20 mouse cellular contexts compared by ENCODE assay signal in genomic region chr2:44401704-44402422, GRCm38 (mm10).
A peak's percentile ranks its signal among the peaks of the same experiment; 100 is the strongest.
DNase-seq lines count a peak whose midpoint lies in the region; ATAC-seq and TF ChIP-seq lines count a peak whose summit lies in the region.
"Had no signal": no experiment of that assay in that cellular context is flagged by ENCODE, and none has a peak within 500 bp of the region (broad histone marks: within the 10 kb centered on the region; RNA-seq: fewer than 3 reads in every experiment).

No protein-coding gene starts in this region.

- WGBS in kidney, embryonic 15.5 days: 46% methylated on average over 3 of the region's 3 CpGs
- WGBS in kidney, embryonic 14.5 days: 37% methylated on average over 3 of the region's 3 CpGs
- 30% methylated on average over 3 of the region's 3 CpGs for WGBS in lung, embryonic 14.5 days
- 42% methylated on average over 3 of the region's 3 CpGs for WGBS in lung, adult 2 months
- WGBS in lung, postnatal 0 days: 46% methylated on average over 3 of the region's 3 CpGs
- WGBS in embryonic facial prominence, embryonic 10.5 days: 45% methylated on average over 3 of the region's 3 CpGs

- no peak for TF ChIP-seq CTCF in lung, embryonic 14.5 days (IDR thresholded peaks at IDR 0.05; ENCODE audit: low read depth)
- no peak for TF ChIP-seq CTCF in lung, adult 2 months (IDR thresholded peaks at IDR 0.05; ENCODE audit: insufficient read depth, low read length)
- TF ChIP-seq CTCF in lung, postnatal 0 days (IDR thresholded peaks at IDR 0.05): no peak

- no peaks in the 10 kb centered on the region for H3K4me1 ChIP-seq in kidney, embryonic 15.5 days
- no peaks in the 10 kb centered on the region for H3K4me1 ChIP-seq in kidney, embryonic 14.5 days (ENCODE audit: control insufficient read depth, insufficient read depth, low read length)
- 0 out of 2 replicates have a peak, but pooled peaks cover 3% of the 10 kb centered on the region for H3K4me1 ChIP-seq in lung, embryonic 14.5 days (ENCODE audit: insufficient read depth)
- no peaks in the 10 kb centered on the region for H3K4me1 ChIP-seq in lung, adult 2 months (ENCODE audit: control insufficient read depth, insufficient read depth, low read length)
- H3K4me1 ChIP-seq in lung, postnatal 0 days (ENCODE audit: insufficient read depth, low read depth, low read length): no peaks in the 10 kb centered on the region
- peaks cover 11% of the 10 kb centered on the region; the same call in 1 of the 2 replicates for H3K4me1 ChIP-seq in embryonic facial prominence, embryonic 10.5 days

- DNase-seq in lung, embryonic 14.5 days: peak; percentile 86
- no peak for DNase-seq in lung, adult 2 months
- peak; percentile 38 for DNase-seq in lung, postnatal 0 days (ENCODE audit: low spot score)
- no peak for DNase-seq in right cerebral cortex, postnatal 36 days (ENCODE audit: low spot score in 2 of 2)
- no peak for DNase-seq in embryonic facial prominence, embryonic 10.5 days (ENCODE audit: low spot score)
- DNase-seq: adrenal gland, postnatal 14 days; cerebellum, adult 11-12 months; cerebellum, adult 9-10 months; cerebellum, postnatal 25 days; gastrocnemius, postnatal 14 days; heart, postnatal 10 days; heart, postnatal 4 days had no signal

- no peak overlapping the region for H3K9ac ChIP-seq in kidney, embryonic 15.5 days
- no peak overlapping the region for H3K9ac ChIP-seq in kidney, embryonic 14.5 days (ENCODE audit: low read depth, low read length)
- H3K9ac ChIP-seq in lung, embryonic 14.5 days: no peak overlapping the region
- H3K9ac ChIP-seq in lung, postnatal 0 days (replicated peaks; ENCODE audit: low read depth): no peak overlapping the region
- H3K9ac ChIP-seq: embryonic facial prominence, embryonic 13.5 days; forebrain, embryonic 12.5 days; hindbrain, embryonic 12.5 days had no signal

- H3K4me3 ChIP-seq in kidney, embryonic 15.5 days (replicated peaks): no peak overlapping the region
- H3K4me3 ChIP-seq in kidney, embryonic 14.5 days (ENCODE audit: low read length): no peak overlapping the region
- H3K4me3 ChIP-seq in lung, embryonic 14.5 days (ENCODE audit: low read depth, low read length): no peak overlapping the region
- H3K4me3 ChIP-seq in lung, adult 2 months (replicated peaks; ENCODE audit: extremely low read depth, low read depth, low read length): no peak overlapping the region
- H3K4me3 ChIP-seq in lung, postnatal 0 days (ENCODE audit: low read depth, low read length): no peak overlapping the region
- H3K4me3 ChIP-seq in embryonic facial prominence, embryonic 10.5 days: no peak overlapping the region
- H3K4me3 ChIP-seq: embryonic facial prominence, embryonic 13.5 days; forebrain, embryonic 12.5 days; hindbrain, embryonic 12.5 days had no signal

- TF ChIP-seq POLR2A in lung, adult 2 months (IDR thresholded peaks at IDR 0.05; ENCODE audit: borderline replicate concordance, extremely low read depth, low read depth, low read length): no peak

- no peaks in the 10 kb centered on the region for H3K36me3 ChIP-seq in kidney, embryonic 15.5 days
- H3K36me3 ChIP-seq in kidney, embryonic 14.5 days (ENCODE audit: control insufficient read depth, insufficient read depth, low read length): no peaks in the 10 kb centered on the region
- no peaks in the 10 kb centered on the region for H3K36me3 ChIP-seq in lung, embryonic 14.5 days (ENCODE audit: insufficient read depth)
- no peaks in the 10 kb centered on the region for H3K36me3 ChIP-seq in lung, postnatal 0 days (ENCODE audit: insufficient read depth, low read length)
- no peaks in the 10 kb centered on the region; the same call in 1 of the 2 replicates for H3K36me3 ChIP-seq in embryonic facial prominence, embryonic 10.5 days (replicated peaks)
- H3K36me3 ChIP-seq: embryonic facial prominence, embryonic 13.5 days; forebrain, embryonic 12.5 days; hindbrain, embryonic 12.5 days had no signal

- no peak for ATAC-seq in kidney, embryonic 15.5 days (replicated peaks; ENCODE audit: low FRiP score)
- ATAC-seq in kidney, embryonic 14.5 days (ENCODE audit: low FRiP score, low TSS enrichment): no peak
- peak; percentile 88 for ATAC-seq in lung, embryonic 14.5 days (ENCODE audit: insufficient read depth)
- ATAC-seq in lung, postnatal 0 days: peak; percentile 65; the same call in 1 of the 2 replicates
- ATAC-seq: activated CD4-positive, CD25-positive, alpha-beta regulatory T cell, adult 4 months; forebrain, embryonic 16.5 days; Patski had no signal

- peaks cover 4% of the 10 kb centered on the region; the same call in 1 of the 2 replicates for H3K9me3 ChIP-seq in kidney, embryonic 15.5 days (replicated peaks)
- H3K9me3 ChIP-seq in kidney, embryonic 14.5 days (ENCODE audit: control insufficient read depth, low read length): no peaks in the 10 kb centered on the region
- 0 out of 2 replicates have a peak, but pooled peaks cover 4% of the 10 kb centered on the region for H3K9me3 ChIP-seq in lung, embryonic 14.5 days (ENCODE audit: low read depth, low read length)
- no peaks in the 10 kb centered on the region for H3K9me3 ChIP-seq in lung, postnatal 0 days (ENCODE audit: low read length)
- H3K9me3 ChIP-seq in embryonic facial prominence, embryonic 10.5 days: peaks cover 11% of the 10 kb centered on the region

- peak overlapping the region; percentile 22; the same call in 1 of the 2 replicates for H3K27ac ChIP-seq in kidney, embryonic 15.5 days
- no peak overlapping the region for H3K27ac ChIP-seq in kidney, embryonic 14.5 days (ENCODE audit: low read depth, low read length)
- H3K27ac ChIP-seq in lung, embryonic 14.5 days (ENCODE audit: low read depth): peak overlapping the region; percentile 73
- 0 out of 2 replicates have a peak overlapping the region, but pooled peaks have one; percentile 11 for H3K27ac ChIP-seq in lung, postnatal 0 days (ENCODE audit: low read length)
- H3K27ac ChIP-seq in embryonic facial prominence, embryonic 10.5 days (replicated peaks): no peak overlapping the region
- H3K27ac ChIP-seq: embryonic facial prominence, embryonic 13.5 days; forebrain, embryonic 12.5 days; hindbrain, embryonic 12.5 days had no signal

- no peaks in the 10 kb centered on the region for H3K27me3 ChIP-seq in kidney, embryonic 15.5 days
- no peaks in the 10 kb centered on the region for H3K27me3 ChIP-seq in kidney, embryonic 14.5 days (ENCODE audit: control insufficient read depth, insufficient read depth, low read length)
- no peaks in the 10 kb centered on the region for H3K27me3 ChIP-seq in lung, embryonic 14.5 days (ENCODE audit: insufficient read depth, low read length)
- H3K27me3 ChIP-seq in lung, postnatal 0 days (replicated peaks; ENCODE audit: insufficient read depth, low read length): no peaks in the 10 kb centered on the region
- H3K27me3 ChIP-seq in embryonic facial prominence, embryonic 10.5 days (replicated peaks; ENCODE audit: low read depth, poor library complexity, severe bottlenecking): no peaks in the 10 kb centered on the region
- H3K27me3 ChIP-seq: embryonic facial prominence, embryonic 13.5 days; forebrain, embryonic 12.5 days; hindbrain, embryonic 12.5 days had no signal

- H3K4me2 ChIP-seq in kidney, embryonic 15.5 days: no peak overlapping the region
- no peak overlapping the region for H3K4me2 ChIP-seq in kidney, embryonic 14.5 days (replicated peaks; ENCODE audit: low read depth, low read length)
- H3K4me2 ChIP-seq in lung, embryonic 14.5 days: peak overlapping the region; percentile 10; the same call in 1 of the 2 replicates
- no peak overlapping the region for H3K4me2 ChIP-seq in lung, postnatal 0 days (replicated peaks; ENCODE audit: low read depth, low read length)
- H3K4me2 ChIP-seq: embryonic facial prominence, embryonic 13.5 days; forebrain, embryonic 12.5 days; hindbrain, embryonic 12.5 days had no signal

- 0 out of 2 replicates have a peak, but pooled peaks have one; percentile 23 for TF ChIP-seq EP300 in lung, postnatal 0 days (IDR thresholded peaks at IDR 0.05)

Comparison
In these comparisons a context has a peak if more than half of its experiments do, and no peak if none do; other contexts are left out.
1. H3K27ac ChIP-seq: peak in kidney, embryonic 15.5 days (single experiment), lung, embryonic 14.5 days (single experiment) and lung, postnatal 0 days (single experiment); none in kidney, embryonic 14.5 days (single experiment) and embryonic facial prominence, embryonic 10.5 days (single experiment).
2. DNase-seq: peak in lung, embryonic 14.5 days (single experiment) and lung, postnatal 0 days (single experiment); none in lung, adult 2 months (single experiment), right cerebral cortex, postnatal 36 days (0 of 2) and embryonic facial prominence, embryonic 10.5 days (single experiment).
3. ATAC-seq: peak in lung, embryonic 14.5 days (single experiment) and lung, postnatal 0 days (single experiment); none in kidney, embryonic 15.5 days (single experiment) and kidney, embryonic 14.5 days (single experiment).